Mouse (Mus musculus) adrenal gland, postnatal 10 days (tissue): ENCODE data around the gene Rundc1. TPM values are rescaled to one million over a fixed set of nuclear protein-coding genes. Genes with fewer than 3 reads are reported as not detected.
"Not testable (repeated sequence)": the region's sequence is repeated elsewhere in the genome, so short reads cannot be mapped to it uniquely, and the experiment has no call there.

Experiments
- DNase-seq: peaks from one replicate; pipeline ENCODE4 v3.0.0; 2021; ENCODE audit warnings: mixed read lengths
- microRNA-seq: library from miRNA; unstranded; fragments of <30 nt; microRNA quantifications from one replicate; pipeline ENCODE4 v1.2.0, GENCODE M21; 2021
- total RNA-seq, 2 experiments: library from RNA; stranded (reverse); gene quantifications; 2 replicates each; pipeline ENCODE4 v1.2.3; 2021

Rundc1 gene
- total RNA-seq, 2 experiments from 2014 or later = 16.1 to 17.8 TPM

GRCm38 (mm10) chr11:101466552-101466950, 41.7 kb downstream of the Rundc1 start:
- DNase-seq = not testable (repeated sequence)

DNA sequence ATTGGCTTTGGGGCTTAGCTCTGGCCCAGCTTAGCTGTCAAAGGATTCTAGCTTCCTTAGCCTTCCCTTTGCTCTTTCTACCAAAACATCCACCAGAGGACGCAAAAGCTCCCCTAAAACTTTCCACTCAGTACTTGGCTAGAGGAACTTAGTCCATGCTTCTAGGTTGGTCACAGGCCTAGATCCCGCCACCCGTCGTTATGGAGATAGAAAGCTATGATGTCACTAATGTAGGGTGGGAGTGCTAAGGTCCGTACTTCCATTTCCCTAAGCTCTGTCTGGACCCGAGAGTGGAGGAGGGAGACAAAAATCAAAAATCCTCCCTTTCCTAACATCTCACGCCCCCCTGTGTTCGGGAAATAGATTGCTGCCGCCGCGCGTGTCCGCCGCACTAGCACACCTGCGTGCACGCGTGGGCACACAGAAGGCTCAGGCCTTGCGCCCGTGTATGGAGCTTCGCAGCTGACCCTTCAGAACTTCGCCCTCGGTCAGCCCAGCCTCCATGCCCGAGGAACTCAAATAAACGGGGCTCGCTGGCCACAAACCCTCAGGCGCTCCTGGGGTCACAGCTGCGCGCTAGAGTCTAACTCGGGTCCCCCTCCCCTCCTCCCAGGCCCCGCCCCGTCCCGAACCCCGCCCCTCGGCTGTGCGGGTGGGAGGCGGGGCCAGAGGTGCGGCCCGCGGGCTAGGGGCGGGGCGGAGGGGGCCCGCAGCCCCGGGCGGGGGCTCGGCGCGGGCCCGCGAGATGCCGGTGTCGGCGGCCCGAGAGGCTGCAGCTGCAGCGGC, 42.8 kb downstream of the Rundc1 start:
- peak; percentile 83 for DNase-seq

DNA sequence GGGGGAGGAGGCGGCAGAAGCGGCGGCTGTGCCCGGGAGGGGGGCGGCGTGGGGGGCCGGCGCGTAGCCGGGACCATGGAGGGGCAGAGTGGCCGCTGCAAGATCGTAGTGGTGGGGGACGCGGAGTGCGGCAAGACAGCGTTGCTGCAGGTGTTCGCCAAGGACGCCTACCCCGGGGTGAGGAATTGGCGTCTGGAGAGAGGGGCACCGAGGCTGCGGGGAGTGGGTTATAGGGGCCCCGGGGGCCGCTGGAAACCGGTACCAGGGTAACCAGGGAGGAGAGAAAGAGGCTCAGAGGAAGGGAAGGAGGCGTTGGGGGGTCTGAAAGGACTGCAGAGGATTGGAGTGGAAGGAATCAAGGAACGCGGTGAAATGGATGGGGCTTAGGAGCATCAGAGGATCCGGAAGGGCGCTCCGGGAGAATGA, 43.4 kb downstream of the Rundc1 start:
- no peak for DNase-seq

DNA sequence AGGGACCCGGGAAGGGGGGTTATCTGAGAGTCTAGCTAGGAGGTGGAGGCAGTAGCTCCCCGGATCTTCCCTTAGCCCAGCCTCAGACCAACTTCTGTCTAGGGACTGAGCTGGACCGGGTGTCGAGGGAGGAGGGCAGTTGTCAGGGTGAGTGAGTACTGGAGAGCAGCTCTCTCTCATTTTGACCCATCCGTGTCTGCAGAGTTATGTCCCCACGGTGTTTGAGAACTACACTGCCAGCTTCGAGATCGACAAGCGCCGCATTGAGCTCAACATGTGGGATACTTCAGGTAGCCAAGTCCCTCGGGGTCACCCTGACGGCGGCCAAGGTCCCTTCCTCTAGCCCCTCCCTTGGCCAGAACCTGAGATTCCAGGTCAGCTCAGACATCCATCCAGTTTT, 43.8 kb downstream of the Rundc1 start:
- DNase-seq = no peak

DNA sequence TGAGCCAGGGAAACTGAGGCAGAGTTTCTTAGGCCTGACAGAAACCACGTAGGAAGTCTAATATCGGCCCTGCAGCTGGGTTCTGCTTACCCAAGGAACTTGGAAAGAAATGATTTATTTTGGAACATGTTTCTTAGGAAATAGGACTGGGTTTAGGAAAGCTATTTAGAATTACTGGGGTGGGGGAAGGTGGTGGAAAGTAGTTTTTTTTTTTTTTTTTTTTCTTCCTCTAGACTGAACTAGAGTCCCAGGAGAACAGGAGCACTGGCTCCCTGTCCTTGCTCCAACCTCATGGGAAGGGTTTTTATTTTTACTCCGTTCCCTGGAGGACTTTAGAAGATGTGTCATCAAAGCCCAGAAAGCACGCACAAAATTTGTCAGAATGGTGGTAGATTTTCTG, 44.3 kb downstream of the Rundc1 start:
- no peak for DNase-seq

DNA sequence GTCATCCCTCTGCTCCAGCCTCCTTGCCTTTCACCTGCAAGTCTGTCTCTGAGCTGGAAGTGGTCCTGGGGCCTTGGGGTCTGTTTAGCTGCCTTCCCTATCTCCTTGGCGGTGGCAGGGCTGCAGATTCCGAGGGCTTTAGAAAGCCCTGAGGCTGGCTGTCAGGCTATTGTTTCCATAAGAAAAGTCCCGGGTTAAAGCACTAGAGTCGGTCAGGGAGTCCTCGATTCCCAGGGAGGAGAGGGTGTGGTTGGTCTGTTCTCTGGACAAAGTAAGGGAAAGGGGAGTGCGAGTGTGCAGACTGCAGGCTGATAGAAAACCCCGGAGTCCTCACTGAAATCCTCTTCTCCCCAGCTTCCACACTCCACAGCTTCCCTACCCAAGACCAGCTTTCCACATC, 45.3 kb downstream of the Rundc1 start:
- DNase-seq = no peak

- no peak for DNase-seq
These were observed 47.0 kb downstream of the Rundc1 start for GRCm38 (mm10) chr11:101471926-101472325.

GRCm38 (mm10) chr11:101472336-101472735, 47.5 kb downstream of the Rundc1 start:
- DNase-seq = no peak

GRCm38 (mm10) chr11:101473686-101474085, 48.8 kb downstream of the Rundc1 start:
- not testable (repeated sequence) for DNase-seq

DNA sequence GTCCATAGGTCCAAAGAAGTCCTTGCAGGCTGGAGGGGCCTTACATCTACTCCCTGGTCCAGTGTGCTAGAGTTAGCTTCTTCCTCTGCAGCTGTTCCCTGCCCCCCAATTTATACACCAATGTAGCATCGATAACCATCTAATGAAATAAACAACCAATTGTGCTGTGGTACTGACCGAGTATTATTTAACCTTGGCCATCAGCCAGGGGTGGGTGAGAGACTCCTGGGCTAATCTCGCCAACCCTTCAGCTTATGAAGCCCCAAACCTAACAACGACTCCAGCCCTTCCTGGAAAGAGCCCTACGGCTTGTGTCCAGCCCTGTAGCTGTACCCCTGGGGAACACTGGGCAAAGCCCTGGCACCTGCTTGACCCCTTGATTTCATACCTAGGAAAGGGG, 49.4 kb downstream of the Rundc1 start:
- no peak for DNase-seq

DNA sequence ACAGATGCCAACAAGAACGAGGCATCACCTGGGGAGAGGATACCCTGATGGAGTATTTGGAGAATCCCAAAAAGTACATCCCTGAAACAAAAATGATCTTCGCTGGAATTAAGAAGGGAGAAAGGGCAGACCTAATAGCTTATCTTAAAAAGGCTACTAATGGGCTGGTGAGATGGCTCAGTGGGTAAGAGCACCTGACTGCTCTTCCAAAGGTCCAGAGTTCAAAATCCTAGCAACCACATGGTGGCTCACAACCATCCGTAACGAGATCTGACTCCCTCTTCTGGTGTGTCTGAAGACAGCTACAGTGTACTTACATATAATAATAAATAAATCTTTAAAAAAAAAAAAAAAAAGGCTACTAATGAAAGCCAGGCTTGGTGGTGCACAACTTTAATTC, 51.5 kb downstream of the Rundc1 start:
- not testable (repeated sequence) for DNase-seq

DNA sequence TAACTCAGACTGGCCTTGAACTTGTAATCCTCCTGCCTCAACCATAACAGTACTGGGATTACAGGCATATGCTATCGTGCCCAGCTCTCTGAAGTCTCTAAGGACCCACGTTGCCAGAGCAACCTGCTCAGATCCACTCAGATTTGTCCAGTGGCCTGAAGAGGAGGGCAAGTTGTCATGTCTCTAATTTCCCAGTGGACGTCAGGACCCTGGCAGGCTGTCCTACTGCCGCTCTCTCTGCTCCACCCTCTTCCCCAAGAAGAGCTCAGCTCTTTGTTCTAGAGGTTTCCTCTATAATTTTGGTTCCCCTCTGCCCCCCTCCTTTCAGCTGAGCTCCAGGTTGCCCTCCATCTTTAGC, 52.3 kb downstream of the Rundc1 start:
- DNase-seq = no peak

DNA sequence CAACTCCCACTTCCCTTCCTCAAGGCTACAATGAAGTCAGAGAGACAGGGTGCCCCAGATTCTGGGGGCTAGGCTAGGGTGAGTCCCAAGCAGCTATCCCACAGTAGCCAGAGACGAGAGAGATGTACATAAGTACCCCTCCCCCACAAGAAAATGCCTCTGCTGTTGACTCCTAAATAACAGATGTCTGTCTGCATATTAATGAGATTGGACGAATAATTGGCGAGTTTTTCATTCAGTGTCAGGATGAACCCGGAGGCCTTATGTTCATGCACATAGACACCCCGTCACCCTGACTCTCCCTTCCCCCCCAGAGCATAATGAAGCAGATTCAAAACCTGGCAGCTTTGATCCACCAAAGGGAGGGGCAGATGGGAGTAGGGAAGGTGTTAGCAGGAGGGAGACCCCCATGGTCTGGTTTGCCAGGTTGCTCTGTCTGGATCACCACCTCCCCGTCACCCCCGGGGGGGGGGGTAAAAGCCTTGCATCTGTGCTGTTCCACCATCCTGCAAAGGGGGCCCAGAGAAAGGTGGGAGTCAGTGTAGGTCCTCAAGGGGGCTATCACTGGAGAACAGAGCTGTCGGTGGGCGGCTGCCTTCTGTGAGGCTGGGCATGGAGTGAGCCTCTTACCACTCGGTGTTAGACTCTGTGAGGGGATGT, 52.8 kb downstream of the Rundc1 start:
- no peak for DNase-seq

DNA sequence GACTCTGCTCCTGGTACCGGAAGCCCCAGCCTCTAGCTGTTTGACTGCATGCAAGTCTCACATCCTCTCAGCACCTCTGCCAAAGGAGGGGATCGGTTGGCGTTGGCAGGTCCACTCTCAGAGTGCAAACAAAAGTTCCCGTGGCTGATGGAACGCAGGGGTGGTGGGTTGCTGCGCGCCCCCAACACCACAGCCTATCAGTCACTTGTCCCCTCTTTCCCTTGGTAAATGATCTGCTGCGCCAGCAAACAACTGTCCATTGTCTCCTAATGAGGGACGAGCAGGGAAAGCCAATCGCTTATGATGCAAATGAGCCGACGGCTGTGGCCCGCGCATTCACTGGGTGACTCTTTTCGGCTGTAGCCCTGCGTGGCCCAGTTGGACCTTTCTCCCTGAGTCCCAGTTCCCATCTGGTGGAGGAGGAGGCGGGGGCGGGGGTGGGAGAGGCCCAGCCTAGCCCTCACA, 54.3 kb downstream of the Rundc1 start:
- DNase-seq = no peak

DNA sequence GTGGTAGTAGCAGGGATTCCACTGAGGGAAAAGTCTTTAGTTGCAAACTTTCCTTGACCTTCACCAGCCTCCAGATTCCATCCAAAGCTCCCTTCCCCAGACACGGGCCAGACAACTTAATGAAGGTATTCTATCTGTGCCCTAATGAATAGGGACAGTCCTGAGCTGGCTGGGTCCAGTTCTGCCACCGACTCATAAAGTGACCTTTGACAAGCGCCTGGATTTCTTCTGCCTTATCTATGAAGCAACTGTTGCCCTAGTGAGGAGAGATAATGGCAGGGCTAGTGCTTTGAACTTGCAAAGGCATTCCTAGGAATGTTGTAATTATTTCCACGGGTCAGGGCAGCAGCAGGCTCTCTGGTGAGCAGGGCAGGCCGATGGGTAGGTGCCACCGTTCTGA, 56.0 kb downstream of the Rundc1 start:
- no peak for DNase-seq

GRCm38 (mm10) chr11:101483804-101484203, 58.9 kb downstream of the Rundc1 start:
- DNase-seq = no peak

GRCm38 (mm10) chr11:101484245-101484644, 59.4 kb downstream of the Rundc1 start:
- no peak for DNase-seq

GRCm38 (mm10) chr11:101484814-101485213, 59.9 kb downstream of the Rundc1 start:
- no peak for DNase-seq

Small RNA genes lying within 50 kb of the gene (microRNA-seq; reads per million reads assigned to microRNA genes)
- gene Mir6929 = not detected

Other genes with a start within 250 kb of the Rundc1 start
- gene Ccr10, start 249.6 kb upstream of the Rundc1 start, total RNA-seq = under 1 TPM; 0.78 to 1.00 TPM
- 10 to 100 TPM; 27.9 to 37.9 TPM for gene Ezh1, start 198.6 kb upstream of the Rundc1 start, total RNA-seq
- 100 to 1,000 TPM; 101 to 116 TPM for gene Ramp2, start 179.1 kb upstream of the Rundc1 start, total RNA-seq
- gene Vps25, start 171.4 kb upstream of the Rundc1 start, total RNA-seq = 100 to 1,000 TPM; 109 to 112 TPM
- 1 to 10 TPM; 2.5 to 3.6 TPM for gene Wnk4, start 164.5 kb upstream of the Rundc1 start, total RNA-seq
- 1 to 10 TPM in 1 of 2 experiments, under 1 TPM in 1; 0.63 to 1.4 TPM for gene Cntd1, start 146.1 kb upstream of the Rundc1 start, total RNA-seq
- gene Coa3, start 146.0 kb upstream of the Rundc1 start, total RNA-seq = 10 to 100 TPM; 79.8 to 84.3 TPM
- gene Becn1, start 122.8 kb upstream of the Rundc1 start, total RNA-seq = 100 to 1,000 TPM; 132 to 133 TPM
- 100 to 1,000 TPM; 125 to 132 TPM for gene Psme3, start 108.9 kb upstream of the Rundc1 start, total RNA-seq
- 1 to 10 TPM; 6.0 to 9.0 TPM for gene Aoc2, start 100.0 kb upstream of the Rundc1 start, total RNA-seq
- 100 to 1,000 TPM; 103 to 122 TPM for gene Aoc3, start 94.5 kb upstream of the Rundc1 start, total RNA-seq
- gene G6pc, start 57.5 kb upstream of the Rundc1 start, total RNA-seq = 10 to 100 TPM; 35.5 to 89.5 TPM
- gene Aarsd1, start 7.5 kb upstream of the Rundc1 start, total RNA-seq = 10 to 100 TPM; 33.1 to 37.3 TPM
- gene Gm27029, start 289 bp upstream of the Rundc1 start, total RNA-seq = 1 to 10 TPM; 1.9 to 5.0 TPM
- gene Ptges3l, start 248 bp downstream of the Rundc1 start, total RNA-seq = 1 to 10 TPM; 5.6 to 9.5 TPM
- gene Rpl27, start 17.2 kb downstream of the Rundc1 start, total RNA-seq = 10 to 100 TPM; 75.5 to 92.7 TPM
- gene Ifi35, start 23.3 kb downstream of the Rundc1 start, total RNA-seq = 10 to 100 TPM; 23.0 to 24.9 TPM
- 10 to 100 TPM; 10.6 to 11.0 TPM for gene Rnd2, start 39.9 kb downstream of the Rundc1 start, total RNA-seq
- 10 to 100 TPM; 79.4 to 87.3 TPM for gene Vat1, start 41.1 kb downstream of the Rundc1 start, total RNA-seq
- 1 to 10 TPM; 8.1 to 8.3 TPM for gene Brca1, start 126.9 kb downstream of the Rundc1 start, total RNA-seq
- gene Nbr1, start 127.1 kb downstream of the Rundc1 start, total RNA-seq = 100 to 1,000 TPM; 134 to 137 TPM
- 10 to 100 TPM; 11.2 to 12.0 TPM for gene Tmem106a, start 157.2 kb downstream of the Rundc1 start, total RNA-seq
- gene Gm11634, start 174.2 kb downstream of the Rundc1 start, total RNA-seq = not detected
- gene Rdm1, start 202.1 kb downstream of the Rundc1 start, total RNA-seq = 10 to 100 TPM; 22.5 to 26.4 TPM
- gene Arl4d, start 240.5 kb downstream of the Rundc1 start, total RNA-seq = 10 to 100 TPM; 10.4 to 16.7 TPM